Mouse (Mus musculus) stomach, embryonic 14.5 days (tissue): ENCODE measurements at regions not wholly inside any gene's neighbourhood (a gene's known extent, or its start where the extent isn't known, plus 50 kb on each side); places are given as distances from the start of the nearest gene placed in this dataset.
A peak's percentile ranks its signal among the peaks of the same experiment; 100 is the strongest.

ENCODE experiments used
- ATAC-seq: fragments of 200-750 bp; cut with Nextera tagmentation; 2 replicates; pipeline ENCODE4 v1.8.0; 2017; ENCODE audit warnings: low read depth, moderate TSS enrichment; ENCODE audit not compliant: insufficient number of reproducible peaks, insufficient read depth, low FRiP score
- H3K27ac ChIP-seq: fragments of 300-500 bp; sonication (generic); 2 replicates; pipeline ENCODE4 v1.5.1; 2014; ENCODE audit warnings: mild to moderate bottlenecking, low read length, moderate library complexity, mixed read lengths
- H3K27me3 ChIP-seq: fragments of 300-500 bp; sonication (generic); 2 replicates; pipeline ENCODE4 v1.6.1; 2014; ENCODE audit warnings: low read length, control low read depth, mixed read lengths; ENCODE audit not compliant: control insufficient read depth, insufficient read depth
- H3K36me3 ChIP-seq: fragments of 300-500 bp; sonication (generic); 2 replicates; pipeline ENCODE4 v1.6.1; 2014; ENCODE audit warnings: mild to moderate bottlenecking, control low read depth, low read length, moderate library complexity, mixed read lengths; ENCODE audit not compliant: control insufficient read depth, insufficient read depth
- H3K4me1 ChIP-seq: fragments of 300-500 bp; sonication (generic); 2 replicates; pipeline ENCODE4 v1.6.1; 2014; ENCODE audit warnings: low read length, control low read depth, mixed read lengths; ENCODE audit not compliant: control insufficient read depth, insufficient read depth
- H3K4me2 ChIP-seq: fragments of 300-500 bp; sonication (generic); replicated peaks from 2 replicates; pipeline ENCODE4 v1.6.1; 2014; ENCODE audit warnings: low read depth, low read length, control low read depth
- H3K4me3 ChIP-seq: fragments of 300-500 bp; sonication (generic); 2 replicates; pipeline ENCODE4 v1.5.1; 2014; ENCODE audit warnings: low read depth, low read length, control low read depth
- H3K9ac ChIP-seq: fragments of 300-500 bp; sonication (generic); replicated peaks from 2 replicates; pipeline ENCODE4 v1.6.1; 2014; ENCODE audit warnings: low read depth, mild to moderate bottlenecking, control low read depth, low read length, moderate library complexity, mixed read lengths
- H3K9me3 ChIP-seq: fragments of 300-500 bp; sonication (generic); 2 replicates; pipeline ENCODE4 v1.6.1; 2016; ENCODE audit warnings: low read depth, low read length, control low read depth; ENCODE audit not compliant: control insufficient read depth
- WGBS: fragments of 180-500 bp; shearing (Covaris S2); extraction: QIAGEN DNeasy Blood & Tissue Kit; methylation state at CpG from one replicate; pipeline ENCODE4 v1.1.7; 2014; 5-methylcytosine and 5-hydroxymethylcytosine counted together

DNA sequence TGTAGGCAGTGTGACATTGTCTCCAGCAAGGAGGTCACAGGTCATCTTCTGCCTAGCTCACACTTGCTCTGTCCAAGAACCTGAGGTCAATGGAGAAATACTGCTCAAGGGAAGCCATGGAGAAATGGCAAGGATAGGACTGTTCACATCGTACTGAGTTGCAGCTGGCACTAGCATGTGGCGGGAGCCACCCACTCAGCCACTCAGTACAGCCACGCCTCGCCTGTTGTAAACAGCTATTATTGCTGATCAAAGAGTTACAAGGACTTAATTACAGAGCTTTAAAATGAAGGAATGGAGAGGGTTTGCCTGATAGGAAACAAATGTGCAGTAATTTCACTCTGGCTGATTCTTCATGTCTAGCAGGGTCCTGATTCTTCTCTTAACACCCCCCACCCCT lies 64.8 kb downstream of the Dll1 start:
- Histone ChIP-seq H3K36me3 (no peaks in the 10 kb centered on the region), H3K4me3 (no peak overlapping the region), H3K9ac (no peak overlapping the region), H3K9me3 (no peaks in the 10 kb centered on the region), H3K27me3 (no peaks in the 10 kb centered on the region), H3K27ac (no peak overlapping the region), H3K4me2 (no peak overlapping the region), H3K4me1 (no peaks in the 10 kb centered on the region)
- no peak for ATAC-seq
- 86% methylated on average over 4 of the region's 4 CpGs for WGBS

- H3K9me3 ChIP-seq: no peaks in the 10 kb centered on the region
- no peaks in the 10 kb centered on the region for H3K36me3 ChIP-seq
- ATAC-seq: no peak
- no peaks in the 10 kb centered on the region for H3K4me1 ChIP-seq
- no peak overlapping the region for H3K9ac ChIP-seq
- WGBS: 76% methylated on average over 2 of the region's 2 CpGs
- no peak overlapping the region for H3K4me3 ChIP-seq
- H3K4me2 ChIP-seq: no peak overlapping the region
- no peak overlapping the region for H3K27ac ChIP-seq
- H3K27me3 ChIP-seq: no peaks in the 10 kb centered on the region
Observed at GRCm38 (mm10) chr17:15310465-15310864, 66.2 kb downstream of the Dll1 start.

DNA sequence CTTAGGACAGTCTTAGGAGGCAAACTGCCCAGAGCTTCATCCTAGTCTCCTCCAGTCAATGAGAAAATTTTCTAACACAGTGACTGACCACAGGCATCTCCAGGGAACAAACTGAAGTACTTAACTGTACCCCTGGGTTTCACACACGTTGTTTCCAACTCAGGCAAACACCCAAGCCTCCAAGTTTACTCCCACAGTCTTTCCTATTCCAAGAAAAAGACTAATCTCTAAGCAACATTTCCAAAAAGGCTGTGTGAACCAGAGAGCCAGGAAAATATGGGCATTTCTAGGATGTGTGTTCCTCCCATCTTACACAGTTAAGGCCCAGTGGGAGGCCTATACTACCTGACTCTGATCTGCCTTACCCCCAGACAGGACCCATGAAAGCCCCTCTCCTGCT lies 74.6 kb downstream of the Dll1 start:
- no peak overlapping the region for H3K4me3 ChIP-seq
- no peak for ATAC-seq
- H3K4me2 ChIP-seq: no peak overlapping the region
- peaks cover 7% of the 10 kb centered on the region; the same call in 1 of the 2 replicates for H3K4me1 ChIP-seq
- H3K9me3 ChIP-seq: no peaks in the 10 kb centered on the region
- no peaks in the 10 kb centered on the region for H3K27me3 ChIP-seq
- no peaks in the 10 kb centered on the region for H3K36me3 ChIP-seq
- WGBS: 65% methylated on average over 1 of the region's 1 CpGs
- no peak overlapping the region for H3K9ac ChIP-seq
- H3K27ac ChIP-seq: no peak overlapping the region

GRCm38 (mm10) chr17:15299743-15300371 lies 76.8 kb downstream of the Dll1 start:
- 44% methylated on average over 13 of the region's 13 CpGs for WGBS
- H3K4me2 ChIP-seq: no peak overlapping the region
- H3K9ac ChIP-seq: no peak overlapping the region
- no peak for ATAC-seq
- H3K4me1 ChIP-seq: peaks cover 7% of the 10 kb centered on the region; the same call in 1 of the 2 replicates
- no peak overlapping the region for H3K27ac ChIP-seq
- no peak overlapping the region for H3K4me3 ChIP-seq
- H3K27me3 ChIP-seq: no peaks in the 10 kb centered on the region
- H3K9me3 ChIP-seq: no peaks in the 10 kb centered on the region
- no peaks in the 10 kb centered on the region for H3K36me3 ChIP-seq

GRCm38 (mm10) chr17:15294165-15294585 lies 82.5 kb downstream of the Dll1 start:
- Histone ChIP-seq H3K9me3 (no peaks in the 10 kb centered on the region), H3K36me3 (no peaks in the 10 kb centered on the region), H3K9ac (no peak overlapping the region), H3K4me2 (no peak overlapping the region), H3K4me1 (peaks cover under 1% of the 10 kb centered on the region; the same call in 1 of the 2 replicates), H3K27ac (no peak overlapping the region), H3K4me3 (no peak overlapping the region), H3K27me3 (no peaks in the 10 kb centered on the region)
- no peak for ATAC-seq
- 63% methylated on average over 5 of the region's 5 CpGs for WGBS

- H3K4me2 ChIP-seq: no peak overlapping the region
- H3K9me3 ChIP-seq: no peaks in the 10 kb centered on the region
- no peaks in the 10 kb centered on the region for H3K27me3 ChIP-seq
- 0 out of 2 replicates have a peak, but pooled peaks have one; percentile 33 for ATAC-seq
- H3K4me1 ChIP-seq: no peaks in the 10 kb centered on the region
- H3K36me3 ChIP-seq: no peaks in the 10 kb centered on the region
- no peak overlapping the region for H3K27ac ChIP-seq
- H3K4me3 ChIP-seq: no peak overlapping the region
- whole genome bisulfite sequencing: 63% methylated on average over 11 of the region's 11 CpGs
- H3K9ac ChIP-seq: no peak overlapping the region
Observed at GRCm38 (mm10) chr17:15292490-15293070, 84.1 kb downstream of the Dll1 start.

GRCm38 (mm10) chr17:15291626-15292025 lies 85.0 kb downstream of the Dll1 start:
- no peak overlapping the region for H3K27ac ChIP-seq
- H3K27me3 ChIP-seq: no peaks in the 10 kb centered on the region
- no peaks in the 10 kb centered on the region for H3K36me3 ChIP-seq
- H3K9me3 ChIP-seq: no peaks in the 10 kb centered on the region
- WGBS: 60% methylated on average over 4 of the region's 4 CpGs
- no peaks in the 10 kb centered on the region for H3K4me1 ChIP-seq
- no peak overlapping the region for H3K9ac ChIP-seq
- no peak overlapping the region for H3K4me2 ChIP-seq
- no peak overlapping the region for H3K4me3 ChIP-seq
- no peak for ATAC-seq

- Histone ChIP-seq H3K4me1 (peaks cover 4% of the 10 kb centered on the region), H3K36me3 (no peaks in the 10 kb centered on the region), H3K4me2 (no peak overlapping the region), H3K4me3 (no peak overlapping the region), H3K9ac (no peak overlapping the region), H3K9me3 (no peaks in the 10 kb centered on the region), H3K27me3 (no peaks in the 10 kb centered on the region), H3K27ac (no peak overlapping the region)
- WGBS: 100% methylated on average over 1 of the region's 1 CpGs
- ATAC-seq: no peak
Observed at GRCm38 (mm10) chr17:15290326-15290725, 86.3 kb downstream of the Dll1 start.

DNA sequence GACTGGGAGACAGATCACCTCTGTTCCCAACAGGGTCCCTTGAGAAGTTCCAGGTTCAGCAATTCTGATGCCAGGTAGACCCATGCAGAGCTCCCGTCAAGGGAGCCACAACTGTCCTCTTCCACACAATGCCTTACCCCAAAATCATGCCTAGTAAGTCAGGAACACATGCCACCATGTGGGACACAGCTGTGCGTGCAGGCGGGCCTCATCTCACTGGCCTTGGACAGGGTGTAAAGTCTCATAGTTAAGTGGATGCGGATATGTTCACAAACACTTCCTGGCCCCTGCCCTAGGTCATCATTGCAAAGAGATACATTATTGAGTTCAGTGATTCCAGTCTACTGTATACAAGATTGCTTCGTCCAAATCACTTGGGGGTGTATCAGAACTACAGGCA lies 87.6 kb downstream of the Dll1 start:
- WGBS: 69% methylated on average over 5 of the region's 5 CpGs
- no peaks in the 10 kb centered on the region for H3K9me3 ChIP-seq
- H3K4me1 ChIP-seq: peaks cover 15% of the 10 kb centered on the region
- no peak overlapping the region for H3K9ac ChIP-seq
- ATAC-seq: no peak
- no peak overlapping the region for H3K27ac ChIP-seq
- H3K36me3 ChIP-seq: no peaks in the 10 kb centered on the region
- no peak overlapping the region for H3K4me2 ChIP-seq
- H3K4me3 ChIP-seq: no peak overlapping the region
- H3K27me3 ChIP-seq: no peaks in the 10 kb centered on the region
